Mouse (Mus musculus): Measurements from ENCODE around the gene Ltbr. TPM values are rescaled to one million over a fixed set of nuclear protein-coding genes. Genes with fewer than 3 reads are reported as not detected.

Ltbr gene
- polyA plus RNA-seq, 1 experiment from 2014 or later = 36.6 TPM

DNA sequence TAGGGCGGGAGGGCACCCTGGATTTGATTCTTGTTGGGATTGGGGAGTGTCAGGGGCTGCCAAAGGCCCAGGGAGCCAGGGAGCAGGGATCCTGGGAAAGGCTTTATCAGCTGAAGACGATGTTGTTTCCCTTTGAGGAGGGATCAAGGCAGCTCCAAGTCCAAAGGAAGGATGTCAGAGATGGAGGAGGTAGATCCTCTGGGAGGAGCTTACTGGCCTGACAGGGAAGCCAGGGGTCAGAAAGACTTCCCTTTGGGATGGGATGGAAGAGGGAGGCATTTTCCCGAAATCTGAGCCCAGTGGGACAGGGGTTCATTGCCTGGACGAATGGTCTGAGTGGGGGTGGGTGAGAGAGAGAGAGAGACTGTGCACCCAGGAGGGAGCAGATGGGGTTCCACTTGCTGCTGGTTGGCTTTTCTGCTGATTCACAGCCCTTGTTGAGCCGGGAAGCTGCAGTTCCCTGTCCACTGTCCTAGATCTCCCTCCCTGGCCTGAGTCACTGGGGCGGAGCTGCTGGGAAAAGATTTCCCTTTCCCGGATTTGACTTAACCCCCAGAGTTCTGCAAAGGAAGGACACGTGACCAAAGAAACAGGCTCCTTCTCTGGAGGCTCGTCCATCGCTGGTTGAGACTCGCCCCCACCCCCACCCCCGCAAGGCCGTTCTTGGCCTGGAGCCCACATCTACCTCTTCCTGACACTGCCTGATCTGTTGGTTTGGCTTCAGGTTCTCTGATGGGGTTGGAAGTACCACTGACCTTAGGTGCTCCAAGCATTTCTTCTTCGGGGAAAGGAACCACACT is 40.9 kb upstream of the Ltbr start:
- Histone ChIP-seq H3K4me3 (ENCODE audit: low read depth, low read length) (0 out of 2 replicates have a peak overlapping the region, but pooled peaks have one; percentile 5), H3K9ac (ENCODE audit: low read length) (no peak overlapping the region), H3K27me3 (ENCODE audit: control insufficient read depth, insufficient read depth, low read length) (no peaks in the 10 kb centered on the region), H3K9me3 (ENCODE audit: control insufficient read depth, low read length) (no peaks in the 10 kb centered on the region), H3K27ac (replicated peaks; ENCODE audit: low read depth, low read length) (no peak overlapping the region), H3K4me1 (ENCODE audit: control insufficient read depth, insufficient read depth, low read length) (peaks cover 41% of the 10 kb centered on the region), H3K36me3 (ENCODE audit: control insufficient read depth, insufficient read depth, low read length) (peaks cover 17% of the 10 kb centered on the region), H3K4me2 (ENCODE audit: low read depth, severe bottlenecking) (peak overlapping the region; percentile 38)
- ATAC-seq (ENCODE audit: insufficient number of reproducible peaks, low FRiP score, low TSS enrichment, low read depth) (no peak), DNase-seq (ENCODE audit: low spot score) (no peak)
- WGBS = 7% methylated on average over 14 of the region's 14 CpGs

DNA sequence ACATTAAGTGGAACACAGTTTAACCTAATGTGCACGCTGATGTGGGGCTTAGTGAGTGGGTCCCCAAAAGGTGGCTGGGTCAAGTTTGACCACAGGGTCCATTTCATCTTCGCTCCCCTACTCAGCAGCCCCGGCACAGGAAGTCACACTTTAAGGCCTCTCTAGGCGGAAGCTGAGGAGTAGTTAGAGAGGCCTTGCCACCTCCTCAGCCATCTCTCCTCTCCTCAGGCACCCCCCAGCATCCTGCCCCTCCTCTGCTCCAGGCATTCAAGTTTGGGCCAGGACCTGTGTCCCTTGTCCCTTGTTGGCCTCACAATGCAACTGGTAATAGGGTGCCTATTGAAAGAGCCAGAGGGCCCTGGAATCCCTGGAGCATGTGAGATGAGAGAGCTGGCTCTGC is 40.0 kb upstream of the Ltbr start:
- no peak for ATAC-seq (ENCODE audit: insufficient number of reproducible peaks, low FRiP score, low TSS enrichment, low read depth)
- H3K36me3 ChIP-seq (ENCODE audit: control insufficient read depth, insufficient read depth, low read length) = peaks cover 11% of the 10 kb centered on the region
- no peak overlapping the region for H3K4me3 ChIP-seq (ENCODE audit: low read depth, low read length)
- H3K9ac ChIP-seq (ENCODE audit: low read length) = no peak overlapping the region
- 58% methylated on average over 4 of the region's 4 CpGs for WGBS
- H3K27ac ChIP-seq (replicated peaks; ENCODE audit: low read depth, low read length) = no peak overlapping the region
- H3K9me3 ChIP-seq (ENCODE audit: control insufficient read depth, low read length) = no peaks in the 10 kb centered on the region
- no peak for DNase-seq (ENCODE audit: low spot score)
- H3K4me2 ChIP-seq (ENCODE audit: low read depth, severe bottlenecking) = no peak overlapping the region
- H3K27me3 ChIP-seq (ENCODE audit: control insufficient read depth, insufficient read depth, low read length) = no peaks in the 10 kb centered on the region
- peaks cover 45% of the 10 kb centered on the region for H3K4me1 ChIP-seq (ENCODE audit: control insufficient read depth, insufficient read depth, low read length)

DNA sequence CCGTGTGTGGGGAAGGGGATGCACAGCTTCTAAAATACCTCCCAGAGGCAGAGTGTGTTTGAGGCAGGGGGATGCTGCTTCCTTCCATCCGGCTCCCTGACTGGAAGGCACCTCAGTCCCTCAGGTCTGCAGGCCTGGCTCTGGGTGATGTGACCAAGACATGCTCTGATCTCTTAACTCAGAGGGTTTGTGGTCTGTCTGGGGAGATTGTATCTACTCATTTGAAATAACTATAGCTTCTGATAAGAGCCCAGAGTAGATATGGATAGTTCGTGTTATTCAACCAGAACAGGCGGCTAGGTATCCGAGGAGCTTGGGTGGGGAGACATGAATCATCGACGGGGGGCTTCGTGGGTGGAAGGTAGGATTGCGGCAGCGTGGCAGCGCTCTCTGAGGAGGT is 39.5 kb upstream of the Ltbr start:
- ATAC-seq (ENCODE audit: insufficient number of reproducible peaks, low FRiP score, low TSS enrichment, low read depth) = no peak
- 80% methylated on average over 11 of the region's 11 CpGs for WGBS

DNA sequence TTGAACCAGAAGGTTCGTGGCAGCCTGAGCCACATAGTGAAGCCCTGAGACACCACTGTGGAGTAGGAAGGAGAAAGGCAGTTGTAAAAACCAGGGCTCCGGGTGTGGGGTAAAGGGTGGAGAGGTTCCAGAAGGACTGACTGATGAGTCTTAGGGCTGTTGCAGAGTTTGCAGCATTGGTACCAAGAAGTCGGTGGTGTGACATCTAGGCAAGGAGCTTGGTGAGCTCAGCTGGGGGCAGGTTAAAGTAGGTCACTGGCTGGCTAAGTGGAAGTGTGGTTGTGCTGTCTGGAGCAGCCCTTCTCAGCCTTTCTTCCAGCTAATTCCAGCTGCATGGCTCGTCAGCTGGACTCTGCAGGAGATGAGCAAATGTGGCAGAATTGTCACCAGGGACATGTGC is 39.1 kb upstream of the Ltbr start:
- H3K4me2 ChIP-seq (ENCODE audit: low read depth, severe bottlenecking) = no peak overlapping the region
- WGBS = 47% methylated on average over 4 of the region's 4 CpGs
- H3K9ac ChIP-seq (ENCODE audit: low read length) = no peak overlapping the region
- ATAC-seq (ENCODE audit: insufficient number of reproducible peaks, low FRiP score, low TSS enrichment, low read depth) (no peak), DNase-seq (ENCODE audit: low spot score) (no peak)
- H3K36me3 ChIP-seq (ENCODE audit: control insufficient read depth, insufficient read depth, low read length) = peaks cover 7% of the 10 kb centered on the region; the same call in 1 of the 2 replicates
- peaks cover 47% of the 10 kb centered on the region for H3K4me1 ChIP-seq (ENCODE audit: control insufficient read depth, insufficient read depth, low read length)
- no peak overlapping the region for H3K27ac ChIP-seq (replicated peaks; ENCODE audit: low read depth, low read length)
- no peaks in the 10 kb centered on the region for H3K27me3 ChIP-seq (ENCODE audit: control insufficient read depth, insufficient read depth, low read length)
- no peak overlapping the region for H3K4me3 ChIP-seq (ENCODE audit: low read depth, low read length)
- no peaks in the 10 kb centered on the region for H3K9me3 ChIP-seq (ENCODE audit: control insufficient read depth, low read length)

More for the DNA sequence above, 39.5 kb upstream of the Ltbr start:
- Histone ChIP-seq H3K9ac (ENCODE audit: low read length) (no peak overlapping the region), H3K36me3 (ENCODE audit: control insufficient read depth, insufficient read depth, low read length) (peaks cover 8% of the 10 kb centered on the region; the same call in 1 of the 2 replicates), H3K27ac (replicated peaks; ENCODE audit: low read depth, low read length) (no peak overlapping the region), H3K9me3 (ENCODE audit: control insufficient read depth, low read length) (no peaks in the 10 kb centered on the region), H3K4me1 (ENCODE audit: control insufficient read depth, insufficient read depth, low read length) (peaks cover 47% of the 10 kb centered on the region), H3K4me2 (ENCODE audit: low read depth, severe bottlenecking) (no peak overlapping the region), H3K4me3 (ENCODE audit: low read depth, low read length) (no peak overlapping the region), H3K27me3 (ENCODE audit: control insufficient read depth, insufficient read depth, low read length) (no peaks in the 10 kb centered on the region)
- DNase-seq (ENCODE audit: low spot score) = no peak

DNA sequence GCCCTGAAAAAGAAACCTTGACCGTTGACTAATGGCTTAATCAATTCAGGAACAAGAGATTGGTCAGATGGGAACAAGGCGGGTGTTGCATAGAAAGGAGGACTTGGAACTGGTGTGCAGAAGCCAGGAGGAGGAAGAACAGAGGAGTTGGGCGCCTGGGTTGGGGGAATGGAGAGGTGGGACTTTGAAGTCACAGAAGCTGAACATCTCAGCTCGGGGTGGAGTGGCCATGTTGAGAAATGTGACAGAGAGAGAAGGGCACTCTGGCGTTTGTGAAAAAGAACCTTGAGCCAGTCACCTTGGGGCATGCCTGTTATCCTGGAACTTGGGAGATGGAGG is 38.3 kb upstream of the Ltbr start:
- Histone ChIP-seq H3K4me1 (ENCODE audit: control insufficient read depth, insufficient read depth, low read length) (peaks cover 47% of the 10 kb centered on the region), H3K27me3 (ENCODE audit: control insufficient read depth, insufficient read depth, low read length) (no peaks in the 10 kb centered on the region), H3K4me2 (ENCODE audit: low read depth, severe bottlenecking) (no peak overlapping the region), H3K4me3 (ENCODE audit: low read depth, low read length) (no peak overlapping the region), H3K27ac (replicated peaks; ENCODE audit: low read depth, low read length) (no peak overlapping the region), H3K9ac (ENCODE audit: low read length) (no peak overlapping the region), H3K36me3 (ENCODE audit: control insufficient read depth, insufficient read depth, low read length) (no peaks in the 10 kb centered on the region), H3K9me3 (ENCODE audit: control insufficient read depth, low read length) (no peaks in the 10 kb centered on the region)
- 68% methylated on average over 5 of the region's 5 CpGs for WGBS
- no peak for DNase-seq (ENCODE audit: low spot score)
- no peak for ATAC-seq (ENCODE audit: insufficient number of reproducible peaks, low FRiP score, low TSS enrichment, low read depth)

DNA sequence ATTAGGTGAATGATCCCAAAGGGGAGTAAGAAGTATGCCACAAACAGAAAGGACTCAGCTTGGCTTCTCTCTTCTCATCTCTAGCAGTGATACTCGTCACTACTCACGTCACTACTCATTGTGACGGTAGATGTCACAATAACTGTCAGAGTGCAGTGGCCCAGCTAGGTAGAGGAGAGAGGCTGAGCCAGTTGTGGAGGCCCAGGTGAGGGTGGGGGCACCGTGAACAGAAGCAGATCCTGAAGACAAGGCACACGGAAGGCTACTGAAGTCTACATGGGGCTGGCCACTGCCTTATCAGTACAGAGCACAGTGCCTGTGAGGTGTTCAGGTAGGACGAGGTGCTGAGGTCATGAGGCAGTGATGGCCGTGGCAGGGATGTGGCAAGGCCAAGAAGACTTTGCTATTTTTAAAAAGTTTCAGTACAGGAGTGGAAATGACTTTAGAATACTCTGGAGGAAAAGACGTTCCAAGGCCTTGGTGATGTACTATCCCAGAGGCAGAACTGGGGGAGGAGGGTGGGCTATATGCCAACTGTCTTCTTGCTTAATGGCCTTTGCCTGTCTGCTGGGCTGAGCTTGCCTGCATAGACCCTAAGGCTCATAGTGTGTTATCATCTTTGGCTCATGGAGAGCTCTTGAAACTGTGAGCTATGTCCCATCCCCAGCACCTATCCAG is 37.8 kb upstream of the Ltbr start:
- no peak overlapping the region for H3K27ac ChIP-seq (replicated peaks; ENCODE audit: low read depth, low read length)
- no peak for ATAC-seq (ENCODE audit: insufficient number of reproducible peaks, low FRiP score, low TSS enrichment, low read depth)
- H3K9me3 ChIP-seq (ENCODE audit: control insufficient read depth, low read length) = no peaks in the 10 kb centered on the region
- no peaks in the 10 kb centered on the region for H3K36me3 ChIP-seq (ENCODE audit: control insufficient read depth, insufficient read depth, low read length)
- WGBS = 75% methylated on average over 8 of the region's 8 CpGs
- no peak overlapping the region for H3K9ac ChIP-seq (ENCODE audit: low read length)
- DNase-seq (ENCODE audit: low spot score) = no peak
- H3K4me3 ChIP-seq (ENCODE audit: low read depth, low read length) = no peak overlapping the region
- peak overlapping the region; percentile 88; the same call in 1 of the 2 replicates for H3K4me2 ChIP-seq (ENCODE audit: low read depth, severe bottlenecking)
- no peaks in the 10 kb centered on the region for H3K27me3 ChIP-seq (ENCODE audit: control insufficient read depth, insufficient read depth, low read length)
- H3K4me1 ChIP-seq (ENCODE audit: control insufficient read depth, insufficient read depth, low read length) = peaks cover 47% of the 10 kb centered on the region

DNA sequence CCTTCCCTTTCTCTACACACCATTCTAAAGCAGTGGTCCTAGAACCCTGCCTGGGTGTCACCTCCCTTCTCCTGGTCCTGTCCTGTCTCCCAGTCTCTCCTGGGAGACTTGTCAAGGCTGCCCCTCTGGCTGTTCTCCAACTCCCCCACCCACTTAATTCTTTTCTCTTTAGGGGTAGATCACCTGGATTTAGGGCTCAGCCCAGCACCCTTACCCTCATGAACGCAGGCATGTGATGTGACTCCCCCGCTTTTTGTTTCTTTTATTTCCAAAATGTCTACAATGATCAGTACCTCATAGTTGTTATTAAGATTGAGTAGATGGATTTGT is 37.3 kb upstream of the Ltbr start:
- Histone ChIP-seq H3K27me3 (ENCODE audit: control insufficient read depth, insufficient read depth, low read length) (no peaks in the 10 kb centered on the region), H3K4me1 (ENCODE audit: control insufficient read depth, insufficient read depth, low read length) (peaks cover 42% of the 10 kb centered on the region), H3K27ac (replicated peaks; ENCODE audit: low read depth, low read length) (no peak overlapping the region), H3K36me3 (ENCODE audit: control insufficient read depth, insufficient read depth, low read length) (no peaks in the 10 kb centered on the region), H3K4me3 (ENCODE audit: low read depth, low read length) (peak overlapping the region; percentile 78), H3K9me3 (ENCODE audit: control insufficient read depth, low read length) (no peaks in the 10 kb centered on the region), H3K4me2 (ENCODE audit: low read depth, severe bottlenecking) (peak overlapping the region; percentile 88), H3K9ac (ENCODE audit: low read length) (peak overlapping the region; percentile 80; the same call in 1 of the 2 replicates)
- ATAC-seq (ENCODE audit: insufficient number of reproducible peaks, low FRiP score, low TSS enrichment, low read depth) = no peak
- WGBS = 80% methylated on average over 2 of the region's 2 CpGs
- no peak for DNase-seq (ENCODE audit: low spot score)

DNA sequence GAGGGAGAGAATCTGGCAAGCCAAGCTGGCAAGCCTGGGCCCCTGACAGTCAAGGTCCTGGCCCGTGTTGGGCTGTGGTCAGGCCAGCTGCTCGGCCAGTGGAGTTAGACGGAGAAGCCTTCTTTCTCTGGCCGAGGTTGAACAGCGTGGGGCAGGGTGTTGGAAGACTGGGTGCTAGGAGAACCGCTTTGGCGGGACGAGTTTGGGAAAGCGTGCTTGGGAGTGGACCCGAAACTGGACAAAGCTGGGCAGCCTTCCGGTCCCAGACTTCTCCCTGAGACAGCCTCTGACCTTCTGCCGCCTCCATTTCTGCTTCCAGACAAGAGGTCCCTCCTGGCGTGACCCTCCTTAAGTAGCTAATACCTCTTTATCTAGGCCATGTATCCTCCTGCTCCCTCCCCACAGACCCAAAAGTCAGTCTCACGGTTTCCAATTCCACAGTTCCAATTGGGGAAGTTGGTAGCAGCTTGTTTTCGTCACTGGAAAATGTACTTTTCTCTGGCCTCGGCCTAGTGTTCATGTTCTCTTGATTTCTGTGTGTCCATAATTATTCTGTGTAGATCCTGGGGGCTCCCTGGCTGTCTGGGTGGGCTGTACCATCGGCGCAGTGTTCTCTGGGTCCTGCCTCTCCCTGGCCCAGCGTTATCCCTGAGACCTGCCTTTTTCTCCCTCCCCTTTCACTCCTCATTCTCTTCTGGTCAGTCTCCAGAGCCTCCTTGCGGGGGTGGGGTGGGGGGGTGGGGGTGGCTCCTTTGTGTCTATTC is 36.7 kb upstream of the Ltbr start:
- no peak for DNase-seq (ENCODE audit: low spot score)
- Histone ChIP-seq H3K9me3 (ENCODE audit: control insufficient read depth, low read length) (no peaks in the 10 kb centered on the region), H3K4me3 (ENCODE audit: low read depth, low read length) (peak overlapping the region; percentile 78), H3K9ac (ENCODE audit: low read length) (peak overlapping the region; percentile 80), H3K4me2 (ENCODE audit: low read depth, severe bottlenecking) (peak overlapping the region; percentile 88), H3K27me3 (ENCODE audit: control insufficient read depth, insufficient read depth, low read length) (no peaks in the 10 kb centered on the region), H3K36me3 (ENCODE audit: control insufficient read depth, insufficient read depth, low read length) (no peaks in the 10 kb centered on the region), H3K27ac (replicated peaks; ENCODE audit: low read depth, low read length) (peak overlapping the region; percentile 83), H3K4me1 (ENCODE audit: control insufficient read depth, insufficient read depth, low read length) (peaks cover 37% of the 10 kb centered on the region)
- peak; percentile 29; the same call in 1 of the 2 replicates for ATAC-seq (ENCODE audit: insufficient number of reproducible peaks, low FRiP score, low TSS enrichment, low read depth)
- 2% methylated on average over 20 of the region's 20 CpGs for WGBS

Measured in limb, embryonic 11.5 days (tissue).